Mouse (Mus musculus): Measurements from ENCODE around the gene Rab6b.

- TF ChIP-seq CTCF (IDR thresholded peaks at IDR 0.05; ENCODE audit: low read depth) (no peak), EP300 (IDR thresholded peaks at IDR 0.05; ENCODE audit: low read depth) (no peak)
Measured at GRCm38 (mm10) chr9:103208802-103209423, 97.3 kb downstream of the Rab6b start.
